Mouse (Mus musculus): Measurements from ENCODE around the gene Coro7. TPM values are rescaled to one million over a fixed set of nuclear protein-coding genes. Genes with fewer than 3 reads are reported as not detected.
"Not testable (repeated sequence)": the region's sequence is repeated elsewhere in the genome, so short reads cannot be mapped to it uniquely, and the experiment has no call there.

Coro7 gene
- polyA plus RNA-seq, 2 experiments from 2014 or later, result 98.7 to 102 TPM

- peak; percentile 14 for ATAC-seq
These were observed 85.4 kb downstream of the Coro7 start, which contains the start of gene Glis2 for GRCm38 (mm10) chr16:4593971-4594813. TSS of gene Glis2 (plus strand) at chr16:4594713.

GRCm38 (mm10) chr16:4592909-4593875, 86.4 kb downstream of the Coro7 start:
- no peak for ATAC-seq

DNA sequence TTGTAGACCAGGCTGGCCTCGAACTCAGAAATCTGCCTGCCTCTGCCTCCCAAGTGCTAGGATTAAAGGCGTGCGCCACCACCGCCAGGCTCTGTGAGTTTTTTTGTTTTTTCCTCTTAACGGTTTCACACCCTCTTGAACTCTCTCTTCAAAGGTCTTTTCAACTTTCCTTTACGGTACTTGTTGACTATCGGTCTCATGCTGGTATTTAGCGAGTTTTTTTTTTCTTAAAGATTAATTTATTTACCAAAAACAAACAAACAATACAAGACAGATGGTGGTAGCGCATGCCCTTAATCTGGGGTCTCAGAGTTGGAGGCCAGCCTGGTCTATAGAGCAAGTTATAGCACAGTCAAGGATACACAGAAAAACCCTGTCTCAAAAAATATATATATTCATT, 89.3 kb downstream of the Coro7 start:
- no peak for ATAC-seq

DNA sequence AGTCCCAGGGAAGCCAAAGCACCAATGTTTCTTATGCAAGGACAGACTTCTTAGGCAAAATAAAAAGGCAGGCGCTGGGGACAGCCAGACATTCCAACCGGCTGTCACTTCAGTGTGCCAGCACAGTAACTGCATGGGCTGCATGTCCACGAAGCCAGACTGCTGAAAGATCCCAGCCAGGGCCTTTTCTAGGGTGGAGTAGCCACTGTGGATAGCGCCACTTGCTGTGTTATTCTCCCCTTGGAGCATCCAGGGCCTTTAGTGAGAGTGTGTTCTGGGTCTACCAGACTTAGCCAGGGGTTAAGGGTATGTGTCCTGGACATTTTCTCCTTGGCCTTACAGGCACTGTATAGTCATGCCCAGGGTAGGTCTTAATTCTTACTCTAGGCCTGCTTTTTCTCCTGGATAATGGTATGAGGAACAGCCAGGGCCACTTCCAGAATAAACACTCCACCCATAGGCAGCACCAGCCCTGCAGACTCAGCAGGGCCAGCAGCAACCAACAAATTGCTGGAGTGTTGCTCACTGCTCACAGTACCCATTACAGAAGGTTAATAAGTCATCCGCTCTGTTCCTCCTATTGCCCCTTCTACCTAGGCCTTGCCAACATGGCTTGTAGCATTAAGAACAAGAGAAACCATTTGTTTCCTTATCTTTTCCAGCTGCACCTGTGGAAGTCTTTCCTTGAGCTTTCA, 91.9 kb downstream of the Coro7 start:
- no peak for ATAC-seq

GRCm38 (mm10) chr16:4586531-4587123, 93.0 kb downstream of the Coro7 start:
- ATAC-seq, result peak; percentile 84

DNA sequence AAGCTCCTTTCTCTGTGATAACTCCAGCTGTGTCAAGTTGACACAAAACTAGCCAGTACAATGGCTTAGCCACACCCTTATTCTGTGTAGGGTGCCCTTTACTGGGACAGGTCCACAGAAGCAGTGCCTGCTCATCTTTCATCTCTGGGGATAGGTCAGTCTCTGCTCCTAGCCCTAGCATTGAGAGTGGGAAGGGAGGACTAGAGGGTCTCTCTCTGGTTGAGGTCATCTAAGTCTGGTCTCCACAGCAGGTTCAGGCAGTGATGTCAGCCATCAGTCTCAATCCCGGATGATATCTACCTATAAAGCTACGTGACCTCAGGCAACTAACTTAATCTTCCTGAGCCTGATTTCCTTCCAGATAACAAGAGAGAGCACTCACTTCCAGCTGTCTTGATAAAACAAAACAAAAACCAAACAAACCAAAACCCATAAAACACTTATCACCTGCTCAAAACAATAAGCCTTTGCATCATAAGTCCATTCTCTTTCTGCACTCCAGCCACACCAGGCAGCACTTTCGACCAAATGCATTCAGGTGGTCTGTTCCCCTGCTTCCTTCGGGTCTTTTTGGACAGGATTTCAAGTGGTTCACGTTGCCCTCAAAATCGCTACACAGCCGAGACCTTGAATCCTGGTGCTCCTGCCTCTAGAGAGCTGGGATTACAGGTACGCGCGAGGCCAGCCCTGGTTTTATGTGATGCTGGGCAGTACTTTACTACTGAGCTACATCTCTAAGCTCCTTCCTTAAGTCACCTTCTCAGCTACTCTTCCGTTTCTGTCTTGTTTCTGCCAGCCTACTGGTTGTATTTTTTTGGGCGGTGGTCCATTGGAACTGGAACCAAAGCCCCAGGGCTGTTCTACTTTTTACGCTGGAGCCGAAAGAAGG, 93.7 kb downstream of the Coro7 start:
- peak; percentile 12 for ATAC-seq

DNA sequence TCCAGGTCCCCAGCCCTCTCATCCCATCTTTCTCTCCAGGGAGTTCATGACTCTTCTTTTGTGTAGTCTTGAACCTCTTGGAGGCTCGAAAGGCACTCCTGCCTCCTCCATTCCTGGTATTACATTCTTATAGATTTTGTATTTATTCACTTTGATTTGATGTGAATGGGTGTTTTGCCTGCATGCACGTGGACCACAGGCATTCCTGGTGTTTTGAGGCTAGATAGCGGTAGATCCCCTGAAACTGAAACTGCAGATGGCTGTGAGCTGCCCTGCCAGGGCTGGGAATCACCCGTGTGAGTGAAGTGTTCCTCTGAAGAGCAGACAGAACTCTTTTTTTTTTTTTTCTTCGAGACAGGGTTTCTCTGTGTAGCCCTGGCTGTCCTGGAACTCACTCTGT, 95.1 kb downstream of the Coro7 start:
- no peak for ATAC-seq

DNA sequence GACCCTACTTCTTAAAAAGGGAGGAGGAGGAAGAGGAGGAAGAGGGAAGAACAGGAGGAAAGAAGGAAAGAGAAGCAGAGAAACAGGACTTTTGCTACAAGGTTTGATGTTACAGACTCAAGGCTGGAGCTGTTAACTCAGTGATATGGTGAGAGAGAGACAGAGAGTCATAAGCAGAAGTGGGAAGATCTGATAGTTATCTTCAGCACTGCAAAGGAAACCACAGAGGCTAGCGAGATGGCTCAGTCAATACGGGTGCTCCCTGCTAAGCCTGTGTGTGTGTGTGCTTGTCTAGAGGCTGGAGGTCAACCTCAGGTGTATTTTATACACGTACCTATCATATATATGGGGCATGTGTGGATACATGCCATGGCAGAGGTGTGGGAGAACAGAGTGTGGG, 95.8 kb downstream of the Coro7 start:
- ATAC-seq, result peak; percentile 62

GRCm38 (mm10) chr16:4581179-4581578, 98.4 kb downstream of the Coro7 start:
- not testable (repeated sequence) for ATAC-seq

DNA sequence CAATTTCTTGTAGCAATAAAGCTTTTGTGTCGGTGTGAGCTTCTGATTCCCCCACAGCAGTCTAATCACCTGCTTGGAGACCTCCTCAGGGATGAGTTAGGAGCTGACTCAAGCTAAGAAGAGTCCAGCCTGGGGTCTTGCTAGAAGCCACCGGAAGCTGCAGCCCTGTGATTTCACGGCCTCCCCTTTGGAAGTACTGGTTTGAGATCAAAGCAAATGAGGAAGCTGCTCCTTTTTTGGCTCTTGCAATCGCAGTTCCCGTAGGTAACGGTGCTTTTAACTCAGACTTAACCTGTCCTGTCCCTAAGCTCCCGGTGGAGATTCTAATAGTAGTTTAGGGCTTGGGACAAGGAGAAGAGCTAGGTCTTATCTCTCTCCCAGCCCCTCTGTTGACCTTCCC, 100.9 kb downstream of the Coro7 start:
- no peak for ATAC-seq

GRCm38 (mm10) chr16:4576873-4577272, 102.7 kb downstream of the Coro7 start:
- peak; percentile 78 for ATAC-seq

Other genes with a start within 250 kb of the Coro7 start
- 1 to 10 TPM in 1 of 2 experiments, under 1 TPM in 1; 0.20 to 1.9 TPM for gene Srl, start 138.0 kb downstream of the Coro7 start, polyA plus RNA-seq (2017; shearing (Covaris generic))
- gene Tfap4, start 119.9 kb downstream of the Coro7 start, polyA plus RNA-seq (2017; shearing (Covaris generic)), result 1 to 10 TPM; 4.1 to 6.2 TPM
- gene Glis2, start 85.1 kb downstream of the Coro7 start, polyA plus RNA-seq (2017; shearing (Covaris generic)), result under 1 TPM in 1 of 2 experiments, not detected in 1; 0.71 TPM
- 10 to 100 TPM; 30.5 to 37.9 TPM for gene Pam16, start 54.8 kb downstream of the Coro7 start, polyA plus RNA-seq (2017; shearing (Covaris generic))
- gene Vasn, start 39.8 kb downstream of the Coro7 start, polyA plus RNA-seq (2017; shearing (Covaris generic)), result 1 to 10 TPM in 1 of 2 experiments, under 1 TPM in 1; 0.79 to 1.1 TPM
- 10 to 100 TPM; 17.3 to 22.8 TPM for gene Dnaja3, start 39.8 kb downstream of the Coro7 start, polyA plus RNA-seq (2017; shearing (Covaris generic))
- gene Nmral1, start 39.6 kb upstream of the Coro7 start, polyA plus RNA-seq (2017; shearing (Covaris generic)), result 10 to 100 TPM; 17.9 to 18.3 TPM
- gene Hmox2, start 46.6 kb upstream of the Coro7 start, polyA plus RNA-seq (2017; shearing (Covaris generic)), result 100 to 1,000 TPM; 121 to 122 TPM
- gene Cdip1, start 110.5 kb upstream of the Coro7 start, polyA plus RNA-seq (2017; shearing (Covaris generic)), result 10 to 100 TPM; 27.3 to 27.6 TPM
- 1 to 10 TPM in 1 of 2 experiments, under 1 TPM in 1; 0.88 to 1.4 TPM for gene 4930562C15Rik, start 155.6 kb upstream of the Coro7 start, polyA plus RNA-seq (2017; shearing (Covaris generic))
- gene Ubald1, start 200.5 kb upstream of the Coro7 start, polyA plus RNA-seq (2017; shearing (Covaris generic)), result 10 to 100 TPM; 26.7 to 26.8 TPM
- gene Mgrn1, start 206.5 kb upstream of the Coro7 start, polyA plus RNA-seq (2017; shearing (Covaris generic)), result 10 to 100 TPM; 25.9 to 33.6 TPM